Mouse (Mus musculus) hindbrain, embryonic 13.5 days (tissue): ENCODE results near the gene Hsd3b2. TPM values are rescaled to one million over a fixed set of nuclear protein-coding genes. Genes with fewer than 3 reads are reported as not detected.

Experiments used
- polyA plus RNA-seq: library from polyadenylated mRNA; unstranded; fragments of >200 nt; fragmentation: Nextera tagmentation; extraction: Ambion mirVana; gene quantifications from 2 replicates; pipeline ENCODE4 v1.2.1, GENCODE M21; 2015

Gene Hsd3b2
- polyA plus RNA-seq, 1 experiment from 2014 or later = not detected

Other genes with a start within 250 kb of the Hsd3b2 start
- not detected in 2 replicates for gene Hsd3b4, start 214.0 kb downstream of the Hsd3b2 start, polyA plus RNA-seq
- not detected in 2 replicates for gene Gm10681, start 135.7 kb downstream of the Hsd3b2 start, polyA plus RNA-seq
- gene Hsd3b5, start 94.3 kb downstream of the Hsd3b2 start, polyA plus RNA-seq = not detected in 2 replicates
- gene Hsd3b3, start 38.6 kb upstream of the Hsd3b2 start, polyA plus RNA-seq = 0.27 and 0.36 TPM in 2 replicates
- gene Hsd3b6, start 89.9 kb upstream of the Hsd3b2 start, polyA plus RNA-seq = 9.7 and 10.1 TPM in 2 replicates
- gene Hsd3b1, start 135.3 kb upstream of the Hsd3b2 start, polyA plus RNA-seq = 0.13 and 0.27 TPM in 2 replicates
- gene Hao2, start 168.7 kb upstream of the Hsd3b2 start, polyA plus RNA-seq = 0.25 TPM in 1 of 2 replicates, not detected in the other